Mouse (Mus musculus) gastrocnemius, adult 18-20 months (tissue): Measurements from ENCODE around the gene Nhsl1. TPM values are rescaled to one million over a fixed set of nuclear protein-coding genes. Genes with fewer than 3 reads are reported as not detected.

Experiments used
- DNase-seq: peaks from one replicate; pipeline ENCODE4 v3.0.0; 2021; ENCODE audit warnings: low spot score
- total RNA-seq, 2 experiments: library from RNA; stranded (reverse); gene quantifications; 2 replicates each; pipeline ENCODE4 v1.2.3; 2021

Gene Nhsl1
- total RNA-seq, 2 experiments from 2014 or later = 5.8 to 6.3 TPM

GRCm38 (mm10) chr10:18394270-18394669 is 75.5 kb downstream of the Nhsl1 start:
- DNase-seq = no peak

GRCm38 (mm10) chr10:18400089-18400644 is 81.4 kb downstream of the Nhsl1 start:
- no peak for DNase-seq

- no peak for DNase-seq
Observed at GRCm38 (mm10) chr10:18400998-18401397, 82.2 kb downstream of the Nhsl1 start.

- no peak for DNase-seq
Observed at GRCm38 (mm10) chr10:18403992-18404391, 85.2 kb downstream of the Nhsl1 start.

GRCm38 (mm10) chr10:18404679-18405078 is 85.9 kb downstream of the Nhsl1 start:
- no peak for DNase-seq

GRCm38 (mm10) chr10:18407062-18407830 is 88.5 kb downstream of the Nhsl1 start:
- DNase-seq = peak; percentile 80

GRCm38 (mm10) chr10:18408128-18408527 is 89.3 kb downstream of the Nhsl1 start:
- DNase-seq = no peak

GRCm38 (mm10) chr10:18408635-18409034 is 89.8 kb downstream of the Nhsl1 start:
- no peak for DNase-seq

- DNase-seq = no peak
Observed at GRCm38 (mm10) chr10:18409068-18409467, 90.3 kb downstream of the Nhsl1 start.

- DNase-seq = no peak
Observed at GRCm38 (mm10) chr10:18411266-18411665, 92.5 kb downstream of the Nhsl1 start.

GRCm38 (mm10) chr10:18415946-18416345 is 97.2 kb downstream of the Nhsl1 start:
- DNase-seq = no peak

GRCm38 (mm10) chr10:18418160-18418559 is 99.4 kb downstream of the Nhsl1 start:
- DNase-seq = no peak

GRCm38 (mm10) chr10:18419508-18419907 is 100.7 kb downstream of the Nhsl1 start:
- DNase-seq = no peak

- no peak for DNase-seq
Observed at GRCm38 (mm10) chr10:18420259-18421000, 101.6 kb downstream of the Nhsl1 start.

GRCm38 (mm10) chr10:18422968-18423367 is 104.2 kb downstream of the Nhsl1 start:
- no peak for DNase-seq

- no peak for DNase-seq
Observed at GRCm38 (mm10) chr10:18423557-18423956, 104.8 kb downstream of the Nhsl1 start.

- peak; percentile 61 for DNase-seq
Observed at GRCm38 (mm10) chr10:18427866-18428265, 109.1 kb downstream of the Nhsl1 start.

- no peak for DNase-seq
Observed at GRCm38 (mm10) chr10:18429533-18429932, 110.7 kb downstream of the Nhsl1 start.

GRCm38 (mm10) chr10:18430141-18430540 is 111.4 kb downstream of the Nhsl1 start:
- no peak for DNase-seq

GRCm38 (mm10) chr10:18430973-18431372 is 112.2 kb downstream of the Nhsl1 start:
- DNase-seq = peak; percentile 89

- DNase-seq = no peak
Observed at GRCm38 (mm10) chr10:18431546-18431945, 112.8 kb downstream of the Nhsl1 start.

- no peak for DNase-seq
Observed at GRCm38 (mm10) chr10:18435454-18435853, 116.7 kb downstream of the Nhsl1 start.
